Mouse (Mus musculus): ENCODE results near the gene Drd5.

Gene Drd5

DNA sequence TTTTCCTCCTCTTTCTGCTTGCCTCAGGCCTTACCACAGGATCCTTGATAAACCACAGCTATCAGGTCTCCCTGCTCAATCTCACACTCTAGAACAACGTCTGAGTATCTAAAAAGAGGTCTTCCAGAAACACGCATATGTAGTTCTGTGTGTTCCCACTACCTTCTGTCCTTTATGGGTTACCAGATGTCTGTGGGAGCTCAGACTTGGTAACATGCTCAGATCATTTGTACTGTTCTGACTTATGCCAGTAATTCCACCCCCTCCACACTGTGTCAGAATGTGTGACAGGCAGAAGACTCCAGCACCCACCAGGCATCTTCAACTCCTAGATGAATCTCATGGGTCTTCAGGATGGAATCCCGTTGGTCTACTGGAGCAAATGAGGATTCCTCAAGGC, 37.8 kb downstream of the Drd5 start:
- DNase-seq = no peak

DNA sequence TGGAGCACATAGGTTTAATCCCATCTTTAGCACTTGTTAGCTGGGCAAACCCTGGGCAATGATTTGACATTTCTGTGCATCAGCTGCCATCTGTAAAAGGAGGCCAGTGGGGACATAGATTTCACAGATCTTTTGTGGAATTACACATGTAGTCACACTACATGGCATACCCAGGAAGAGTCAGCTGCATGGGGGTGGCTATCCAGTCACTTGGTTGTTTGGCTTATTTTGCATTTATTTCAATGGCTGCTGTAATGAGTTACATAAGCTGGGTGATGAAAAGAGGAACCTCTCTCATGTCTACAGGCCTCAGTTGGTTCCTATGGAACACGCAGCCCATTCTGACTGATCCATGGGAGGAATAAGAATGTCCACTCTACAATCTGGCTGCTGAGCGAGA, 40.5 kb downstream of the Drd5 start:
- DNase-seq = no peak

DNA sequence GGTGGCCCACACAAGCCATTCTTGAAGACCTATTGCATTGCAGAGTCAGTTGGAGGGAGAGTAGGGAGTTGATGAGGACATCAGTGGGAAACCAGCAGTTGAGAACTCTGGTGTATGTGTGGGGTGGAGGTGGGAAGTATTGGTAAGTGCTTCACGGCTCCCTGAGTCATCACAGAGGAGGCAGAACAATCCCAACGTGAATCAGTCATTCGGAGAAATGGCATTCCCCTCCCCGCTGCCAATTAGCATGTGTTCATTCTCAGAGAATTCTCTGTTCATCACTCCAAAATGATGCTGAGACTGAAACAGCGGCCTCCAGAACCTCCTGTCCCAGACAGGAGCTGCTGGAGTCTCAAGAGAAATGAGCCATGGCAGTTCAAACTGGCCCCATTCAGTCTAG, 45.2 kb downstream of the Drd5 start:
- no peak for DNase-seq

DNA sequence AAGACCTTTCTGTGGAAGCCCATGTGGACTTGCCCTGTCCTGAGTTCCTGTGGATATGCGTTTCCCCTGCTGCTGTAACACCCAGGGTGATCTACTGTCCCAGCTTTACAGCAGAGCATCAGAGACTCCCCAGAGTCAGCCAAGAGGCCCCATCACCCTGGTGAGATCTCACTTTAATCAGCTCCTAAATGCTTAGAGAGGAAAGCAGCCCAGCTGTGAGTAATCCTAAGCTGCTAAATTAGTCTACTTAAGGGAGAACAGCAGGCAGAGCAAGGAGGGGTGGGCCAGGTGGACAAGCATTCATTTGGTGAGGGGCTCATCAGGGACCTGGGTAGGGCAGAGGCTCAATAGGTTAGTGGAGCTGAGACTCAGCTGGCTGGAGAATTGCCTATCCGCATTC, 46.4 kb downstream of the Drd5 start:
- no peak for DNase-seq

DNA sequence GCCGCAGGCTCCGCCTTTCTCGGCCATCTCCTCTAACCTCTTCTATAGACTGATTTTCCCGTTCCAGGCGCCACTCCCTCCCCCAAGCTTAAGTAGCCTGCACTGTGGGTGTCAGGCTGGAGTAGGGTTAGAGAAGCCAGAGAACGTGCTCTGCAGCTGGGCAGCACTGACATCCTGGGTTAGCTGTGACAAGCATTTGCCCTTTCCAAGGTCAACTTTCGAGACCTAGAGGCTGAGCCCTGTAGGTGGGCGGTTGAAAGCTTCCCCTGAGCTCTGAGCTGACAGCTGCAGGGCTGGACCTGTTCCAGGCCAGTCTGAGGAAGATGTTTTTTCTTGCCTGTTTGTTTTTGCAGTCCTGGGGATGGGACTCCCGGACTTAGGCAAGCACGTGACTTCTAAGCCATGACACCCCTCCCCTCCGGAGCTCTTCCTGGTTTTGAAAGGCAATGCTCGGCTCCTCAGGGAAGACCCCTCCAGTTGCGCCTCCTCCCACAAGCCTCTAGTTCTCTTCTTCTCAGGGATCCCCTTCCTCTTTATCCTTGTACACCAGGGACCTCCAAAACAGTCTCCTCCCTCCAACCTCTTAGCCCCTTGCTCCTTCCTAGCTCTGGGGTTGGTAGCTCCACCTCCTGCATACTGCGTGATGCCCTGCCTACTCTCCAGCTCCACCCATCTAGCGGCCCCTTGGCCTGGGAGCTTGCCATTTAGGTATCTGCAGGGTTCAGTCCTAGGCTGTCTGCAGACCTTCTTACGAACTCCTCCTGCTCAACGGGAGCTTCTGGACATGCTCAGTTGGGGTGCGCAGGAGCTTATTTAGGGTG, 47.7 kb downstream of the Drd5 start:
- DNase-seq = peak; percentile 26 to 58

DNA sequence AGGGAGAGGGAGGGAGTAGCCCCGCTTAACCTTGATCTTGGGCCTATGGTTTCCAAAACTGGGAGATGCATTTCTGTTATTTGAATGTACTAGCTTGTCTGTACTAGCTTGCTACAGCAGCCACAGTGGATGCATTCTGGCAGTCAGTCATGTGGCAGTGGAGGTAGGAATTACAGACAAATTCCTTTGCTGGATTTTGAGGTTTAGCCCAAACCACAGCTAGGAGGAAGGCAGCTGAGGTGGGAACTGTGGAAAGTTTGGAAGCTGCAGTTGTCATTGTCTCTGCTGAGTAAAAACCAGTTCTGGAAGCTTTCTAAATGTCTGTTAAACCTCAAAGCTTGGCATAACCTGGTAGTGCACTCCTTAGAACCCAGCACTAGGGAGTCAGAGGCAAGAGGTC, 52.1 kb downstream of the Drd5 start:
- DNase-seq = no peak
